Mouse (Mus musculus) gastrocnemius, postnatal 4 days (tissue): ENCODE results near the gene Calml4. TPM values are rescaled to one million over a fixed set of nuclear protein-coding genes. Genes with fewer than 3 reads are reported as not detected.
"Not testable (repeated sequence)": the region's sequence is repeated elsewhere in the genome, so short reads cannot be mapped to it uniquely, and the experiment has no call there.

Experiments used
- DNase-seq, 2 experiments: peaks; one replicate each; pipeline ENCODE4 v3.0.0; 2021 to 2022; ENCODE audit warnings: low spot score in 2 of 2, mixed read lengths in 2 of 2
- total RNA-seq, 2 experiments: library from RNA; stranded (reverse); gene quantifications; 2 replicates each; pipeline ENCODE4 v1.2.3; 2021

Calml4 gene
- total RNA-seq, 2 experiments from 2014 or later = 19.9 to 20.3 TPM

DNA sequence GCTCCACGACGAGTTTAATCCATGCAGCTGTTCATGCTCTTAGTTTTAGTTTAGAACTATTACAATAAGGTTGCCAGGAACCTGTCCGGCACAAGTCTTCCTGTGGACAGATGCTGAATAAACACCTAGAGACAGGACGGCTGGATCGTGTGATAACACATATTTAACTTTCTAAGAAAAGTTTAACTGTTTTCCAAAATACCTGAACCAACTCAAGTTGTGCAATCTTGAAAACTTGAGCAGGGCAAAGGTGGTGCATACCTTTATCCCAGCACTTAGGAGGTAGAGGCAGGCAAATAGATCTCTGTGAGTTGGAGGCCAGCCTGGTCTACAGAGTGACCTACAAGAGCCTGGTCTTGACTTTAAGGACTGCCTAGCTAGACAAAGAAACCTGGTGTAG lies 23.0 kb upstream of the Calml4 start:
- no peak for DNase-seq

DNA sequence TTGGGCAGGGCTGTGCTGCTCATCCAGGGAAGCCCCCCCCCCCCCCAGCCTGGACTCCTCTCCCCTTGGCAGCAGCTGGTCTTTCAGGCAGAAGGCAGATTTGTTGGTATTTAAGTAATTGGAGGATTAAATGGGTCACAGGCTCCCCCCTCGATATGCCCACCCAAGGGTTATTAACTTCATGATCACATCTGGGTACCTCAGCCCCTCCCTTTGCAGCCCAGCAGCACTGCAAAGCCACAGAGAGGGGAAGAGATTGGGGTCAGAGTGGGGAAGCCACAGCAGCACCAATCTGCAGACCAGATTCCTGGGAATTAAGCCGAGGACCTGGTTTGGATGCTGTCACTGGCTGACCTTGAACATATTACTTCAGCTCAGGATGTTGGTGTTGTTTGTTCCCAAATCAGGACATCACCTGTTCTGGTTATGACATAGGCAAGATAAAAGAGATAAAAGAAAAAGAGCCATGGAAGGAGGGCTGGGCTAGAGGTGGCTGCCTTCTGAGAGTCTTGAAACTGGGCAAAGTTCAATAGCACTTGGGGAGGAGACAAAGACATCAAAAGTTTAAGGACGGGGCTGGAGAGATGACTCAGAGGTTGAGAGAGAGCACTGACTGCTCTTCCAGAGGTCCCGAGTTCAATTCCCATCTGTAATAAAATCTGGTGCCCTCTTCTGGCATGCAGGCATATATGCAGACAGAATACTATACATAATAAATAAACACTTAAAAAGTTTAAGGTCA lies 22.0 kb upstream of the Calml4 start:
- DNase-seq = no peak

DNA sequence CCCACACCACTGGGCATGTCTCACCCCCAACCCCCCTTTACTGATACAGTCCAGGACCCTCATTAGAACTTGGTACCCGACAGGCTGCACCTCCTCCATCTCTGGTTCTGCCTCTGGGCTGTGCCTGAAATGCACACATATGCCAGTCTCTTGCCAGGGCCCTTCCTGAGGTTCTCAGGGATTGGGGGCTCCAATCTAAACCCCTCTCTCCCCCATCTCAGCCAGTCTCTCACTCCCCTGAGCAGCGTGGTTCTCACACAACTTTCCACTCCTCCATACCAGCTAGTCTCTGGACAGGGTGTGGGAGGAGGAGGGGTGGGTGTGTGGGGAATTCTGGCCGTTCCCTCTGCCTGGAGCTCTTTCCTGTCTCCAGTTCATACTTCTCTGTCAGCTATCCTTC lies 20.3 kb upstream of the Calml4 start:
- no peak for DNase-seq

DNA sequence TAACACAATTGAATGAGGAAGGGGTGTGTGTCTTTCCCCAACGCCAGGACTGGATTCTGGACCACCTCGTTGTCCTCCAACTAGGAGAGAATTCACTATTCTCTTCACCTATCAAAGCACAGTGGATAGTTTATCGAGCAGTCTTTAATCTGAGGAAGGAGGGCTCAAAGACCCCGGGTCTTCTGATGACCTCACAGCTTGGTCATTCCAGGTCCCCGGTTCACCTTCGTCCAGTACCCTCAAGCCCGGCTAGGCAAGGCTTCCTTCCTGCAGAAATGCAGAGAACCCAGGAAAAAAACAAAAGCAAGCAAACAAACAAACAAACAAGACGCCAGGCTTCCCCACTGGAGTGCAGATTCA lies 19.8 kb upstream of the Calml4 start:
- no peak for DNase-seq

DNA sequence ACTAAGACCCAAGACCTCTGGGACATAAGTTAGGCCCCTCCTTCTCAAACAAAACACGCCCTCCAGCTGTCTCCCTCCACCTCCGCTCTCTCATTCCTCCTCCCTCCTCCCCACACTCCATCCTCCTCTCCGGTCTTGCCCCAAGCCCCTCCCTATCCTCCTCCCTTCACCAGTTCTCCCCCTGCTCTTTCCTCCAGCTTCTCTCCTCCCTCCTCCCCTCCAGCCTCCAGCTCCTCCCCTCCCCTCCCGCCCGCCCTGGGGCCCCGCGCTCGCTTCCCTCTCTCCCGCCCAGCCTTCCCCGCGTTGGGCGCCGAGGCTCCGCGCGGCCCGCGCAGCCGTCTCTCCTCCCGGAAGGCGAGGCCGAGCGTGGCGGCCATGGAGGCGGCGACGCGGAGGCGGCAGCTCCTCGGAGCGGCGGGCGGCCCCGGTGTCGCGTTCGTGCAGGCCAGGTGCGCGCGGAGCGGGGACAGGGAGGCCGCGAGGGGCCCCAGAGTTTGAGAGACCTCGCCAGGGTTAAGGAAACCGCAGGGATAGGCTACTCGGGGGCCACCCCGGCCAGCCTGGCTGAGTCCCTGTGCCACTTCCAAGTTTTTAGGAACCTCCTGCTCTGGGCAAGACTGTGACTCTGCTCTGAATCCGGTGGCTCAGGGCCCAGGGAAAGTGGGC lies 19.2 kb upstream of the Calml4 start, which contains the start of gene Cln6:
Cln6 (plus strand) TSS at position 280 of the 666 bp plus-strand sequence.
- DNase-seq = peak; percentile 57 to 70

DNA sequence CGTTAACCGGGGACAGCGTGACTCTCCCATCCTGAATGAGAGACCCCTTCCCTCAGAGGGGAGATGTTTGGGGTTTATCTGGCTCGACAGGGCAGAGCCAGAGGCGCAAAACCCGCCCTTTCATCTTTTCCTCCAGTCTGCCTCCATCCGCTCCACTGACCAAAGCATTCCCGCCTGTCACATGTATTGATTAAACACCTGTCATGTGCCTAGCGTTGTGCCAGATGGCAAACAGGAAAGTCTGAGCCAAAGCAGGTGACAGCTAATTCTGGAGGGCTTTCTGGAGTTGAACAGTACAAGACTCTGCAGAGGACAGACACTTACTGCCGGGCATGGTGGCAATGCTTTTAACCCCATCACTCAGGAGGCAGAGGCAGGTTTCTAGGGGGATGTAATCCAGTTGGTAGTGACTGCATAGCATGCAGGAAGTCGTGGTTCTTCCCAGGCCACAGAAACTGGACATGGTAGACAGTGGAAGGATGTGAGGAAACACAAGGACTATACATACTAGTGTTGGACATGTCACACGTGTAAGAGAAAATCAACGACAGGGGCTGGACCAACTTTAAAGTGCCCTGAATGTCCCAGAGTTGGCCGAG lies 18.6 kb upstream of the Calml4 start:
- DNase-seq = no peak

DNA sequence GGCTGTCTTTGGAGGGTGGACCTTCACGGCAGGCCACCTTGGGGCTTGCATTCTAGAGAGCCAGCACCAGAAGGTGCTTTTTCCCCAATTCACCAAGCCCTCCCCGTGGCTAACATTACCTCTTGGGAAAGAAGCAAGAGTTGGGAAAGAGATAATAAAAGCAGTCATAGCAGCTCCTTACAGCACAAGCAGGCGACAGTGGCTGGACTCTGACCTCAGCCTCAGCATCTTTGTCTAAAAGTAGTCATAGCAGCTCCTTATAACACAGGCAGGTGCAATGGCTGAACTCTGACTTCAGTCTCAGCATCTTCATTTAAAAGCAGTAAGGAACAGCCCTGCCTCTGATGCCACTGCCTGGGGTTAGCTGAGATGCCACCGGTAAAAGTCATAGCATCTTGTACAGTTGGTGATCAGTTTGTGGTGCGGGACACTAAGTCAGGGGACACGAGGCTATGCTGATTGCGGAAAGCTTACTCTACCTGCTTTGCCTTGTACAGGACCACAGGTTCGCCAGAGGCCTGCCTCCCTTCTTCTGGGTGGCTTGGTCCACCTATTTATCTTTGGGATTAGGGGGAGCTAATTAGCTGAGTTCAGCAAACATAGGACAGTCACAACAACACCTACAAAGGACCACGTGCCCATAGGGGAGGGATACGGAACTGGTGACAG lies 14.4 kb upstream of the Calml4 start:
- DNase-seq = peak in 1 of 2 experiments; percentile 6

DNA sequence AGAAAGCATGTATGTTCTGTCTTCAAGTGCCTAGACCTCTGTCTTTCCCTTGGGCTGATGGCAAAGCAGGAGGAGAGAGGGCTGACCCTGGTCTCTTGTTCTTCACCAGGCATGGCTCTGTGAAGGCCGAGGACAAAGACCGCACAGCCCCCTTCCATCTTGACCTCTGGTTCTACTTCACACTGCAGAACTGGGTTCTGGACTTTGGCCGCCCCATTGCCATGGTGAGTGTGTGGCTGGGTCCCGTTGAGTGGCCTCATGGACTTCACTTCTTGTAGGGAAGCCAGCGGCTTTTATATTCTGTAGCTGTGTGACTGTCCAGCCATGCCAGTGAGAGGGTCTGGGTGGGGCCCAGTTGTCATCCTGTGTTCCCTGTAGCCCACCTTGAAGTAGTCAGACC lies 13.4 kb upstream of the Calml4 start:
- peak in 1 of 2 experiments; percentile 6 for DNase-seq

DNA sequence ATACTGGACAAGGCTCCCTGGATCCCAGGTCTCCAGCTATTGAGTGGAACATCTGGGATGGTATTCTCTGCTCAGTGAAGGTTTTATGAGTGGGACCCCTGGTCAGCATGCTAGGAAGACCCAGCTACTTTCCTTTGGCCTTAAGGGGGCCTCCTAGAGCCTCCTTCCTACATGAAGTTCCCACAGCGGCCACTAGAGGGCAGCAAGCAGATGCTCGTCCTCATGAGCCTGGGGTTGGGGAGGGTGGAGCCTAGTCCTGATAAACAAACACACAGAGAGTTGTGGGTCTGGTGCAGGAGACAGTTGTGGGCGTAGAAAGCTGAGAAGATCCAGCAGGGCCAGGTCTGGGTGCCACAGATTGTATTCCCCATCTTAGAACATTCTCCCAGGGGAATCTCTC lies 10.2 kb upstream of the Calml4 start:
- peak; percentile 79 to 84 for DNase-seq

DNA sequence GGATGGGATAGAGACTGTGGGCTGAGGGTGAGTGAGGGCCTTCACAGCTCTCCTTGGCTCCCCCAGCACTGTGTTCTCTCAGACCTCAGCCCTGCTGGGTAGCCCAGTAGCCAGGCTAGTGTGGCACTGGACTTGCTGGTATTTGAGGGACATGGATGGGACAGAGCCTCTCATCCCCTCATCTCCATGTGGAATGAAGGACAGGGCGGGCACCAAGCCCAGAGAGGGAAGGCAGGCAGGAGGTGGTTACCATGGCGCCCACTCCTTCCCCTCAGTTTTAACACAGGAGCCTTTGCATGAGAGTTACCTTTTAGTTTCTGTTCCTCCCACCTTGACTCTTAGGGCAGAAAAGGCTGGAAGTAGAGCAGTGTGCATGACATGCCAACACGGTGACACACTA lies 9.2 kb upstream of the Calml4 start:
- DNase-seq = peak in 1 of 2 experiments; percentile 6

DNA sequence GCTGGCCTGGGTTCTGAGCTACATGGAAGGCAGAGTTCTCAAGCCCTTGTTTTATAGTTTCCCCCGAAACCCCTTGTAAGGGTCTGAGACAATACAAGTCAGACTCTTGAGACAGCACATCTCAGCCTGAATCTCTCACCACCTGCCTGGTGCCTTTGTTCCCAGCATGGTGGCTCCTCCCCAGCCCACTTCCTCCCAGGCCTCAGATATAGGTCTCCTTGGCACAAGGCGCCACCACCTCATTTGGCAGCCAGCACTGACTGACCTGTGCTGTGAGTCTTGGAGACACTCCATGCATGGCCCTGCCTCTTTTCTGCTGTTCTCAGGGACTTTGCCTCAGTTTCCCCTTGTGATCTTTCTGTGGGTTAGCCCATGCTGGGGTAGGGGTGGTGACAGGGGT lies 6.3 kb upstream of the Calml4 start:
- no peak for DNase-seq

DNA sequence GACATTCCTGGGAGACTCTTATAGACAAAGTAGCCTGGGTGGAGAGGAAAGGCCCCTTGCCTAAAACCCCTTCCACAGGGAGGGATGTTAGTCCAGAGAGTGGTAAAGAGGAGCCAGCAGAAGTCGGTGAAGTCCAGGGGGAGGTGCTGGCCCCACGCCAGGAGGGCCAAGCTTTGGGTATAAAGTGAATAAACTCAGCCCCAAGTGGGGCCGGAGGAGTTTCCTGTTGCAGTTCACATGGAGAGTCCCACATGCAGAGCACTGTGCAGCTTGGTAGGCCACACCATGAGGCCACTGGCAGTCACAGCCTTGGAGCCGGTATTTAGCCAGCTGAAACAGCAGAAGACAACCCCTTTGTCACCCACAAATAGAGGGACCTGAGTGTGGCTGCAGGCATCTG lies 3.4 kb upstream of the Calml4 start:
- no peak for DNase-seq

DNA sequence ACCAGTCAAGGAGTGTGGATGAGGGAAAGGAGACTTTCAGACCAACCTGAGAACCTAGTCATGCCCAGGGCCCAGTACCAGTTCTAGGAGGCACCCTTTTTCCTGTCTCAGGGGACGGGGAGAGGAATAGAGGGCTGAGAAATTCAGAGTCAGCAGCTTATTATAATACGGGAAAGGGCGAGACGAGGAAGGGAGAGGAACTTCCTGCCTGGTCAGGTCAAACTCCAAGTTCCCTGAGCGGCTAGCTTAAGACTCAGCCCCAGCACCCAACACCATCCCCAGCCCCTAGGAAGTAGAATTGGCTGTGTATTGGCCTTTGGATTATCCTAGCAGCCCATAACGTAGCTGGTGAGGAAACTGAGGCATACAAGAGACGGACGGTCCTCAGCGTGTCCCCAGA lies 664 bp upstream of the Calml4 start:
- DNase-seq = no peak

DNA sequence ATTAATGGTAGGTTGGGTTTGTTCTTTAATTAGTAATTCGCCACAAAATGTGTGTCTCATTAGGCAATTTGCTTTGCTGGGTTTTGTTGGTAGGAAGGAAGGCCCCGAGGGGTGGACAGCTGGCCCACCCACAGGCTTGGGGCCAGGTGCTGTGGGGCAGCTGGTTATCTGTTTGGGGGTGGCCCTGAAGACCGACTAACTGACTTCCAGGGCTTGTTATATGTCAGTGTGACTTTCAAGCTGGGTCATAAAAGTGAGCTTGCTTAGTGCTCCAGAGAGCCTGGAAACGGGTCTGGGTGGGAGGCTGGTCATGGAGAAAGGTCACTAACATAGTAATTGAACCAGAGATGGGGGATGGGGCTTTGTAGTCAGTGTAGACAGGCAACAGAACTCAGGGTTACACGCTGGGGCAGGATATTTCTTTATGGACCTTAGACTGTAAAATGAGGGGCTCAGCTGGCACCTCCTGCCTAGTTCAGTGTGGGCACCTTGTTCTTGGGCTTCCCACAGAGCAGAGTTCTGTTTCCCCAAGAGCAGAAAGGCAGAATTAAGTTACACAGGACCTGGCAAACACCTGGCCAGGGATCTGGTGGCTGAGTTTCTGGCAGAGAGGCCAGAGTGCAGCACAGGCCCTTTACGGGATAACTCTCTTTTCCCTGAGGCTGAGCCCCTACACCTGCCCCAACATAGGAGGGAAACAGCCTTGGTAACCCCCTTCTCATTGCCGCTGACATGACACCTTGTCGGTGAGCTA lies 563 bp downstream of the Calml4 start:
- no peak for DNase-seq

DNA sequence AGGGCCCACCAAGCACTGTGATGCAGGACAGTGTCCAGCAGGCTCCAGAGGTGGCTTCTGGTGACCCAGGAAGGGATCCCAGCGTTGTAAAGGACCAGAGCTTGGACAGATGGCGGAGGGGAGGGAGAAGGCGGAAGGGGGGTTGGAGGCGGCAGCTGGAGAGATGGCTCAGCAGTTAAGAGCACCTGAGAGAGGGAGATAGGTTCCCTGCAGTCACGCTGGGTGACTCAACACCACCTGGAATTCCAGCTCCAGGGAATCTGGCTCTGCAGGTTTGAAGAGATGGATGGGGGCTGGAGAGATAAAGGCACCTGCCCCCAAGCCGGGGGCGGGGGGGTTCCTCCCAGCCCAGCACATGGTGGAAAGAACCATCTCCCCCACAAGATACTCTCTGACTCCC lies 2.2 kb downstream of the Calml4 start:
- not testable (repeated sequence) for DNase-seq

DNA sequence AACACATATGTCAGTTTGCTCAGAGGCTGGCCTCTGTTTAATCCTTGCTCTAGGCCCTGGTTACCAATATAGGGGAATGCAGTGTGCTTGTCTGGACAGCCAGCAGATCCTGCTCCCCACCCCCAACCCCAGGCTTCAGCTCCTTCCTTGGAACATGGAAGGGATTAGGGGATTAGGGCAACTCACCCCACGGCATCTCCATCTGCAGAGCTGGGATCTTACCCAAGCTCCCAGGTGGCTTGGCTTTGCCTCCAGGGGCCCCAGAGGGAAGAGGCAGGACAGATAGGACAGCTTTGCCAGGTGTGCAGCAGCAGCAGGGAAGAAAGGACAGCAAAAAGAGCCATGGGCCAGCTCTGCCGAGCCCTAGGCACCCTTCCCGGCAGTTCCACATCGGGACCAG lies 3.0 kb downstream of the Calml4 start:
- no peak for DNase-seq

DNA sequence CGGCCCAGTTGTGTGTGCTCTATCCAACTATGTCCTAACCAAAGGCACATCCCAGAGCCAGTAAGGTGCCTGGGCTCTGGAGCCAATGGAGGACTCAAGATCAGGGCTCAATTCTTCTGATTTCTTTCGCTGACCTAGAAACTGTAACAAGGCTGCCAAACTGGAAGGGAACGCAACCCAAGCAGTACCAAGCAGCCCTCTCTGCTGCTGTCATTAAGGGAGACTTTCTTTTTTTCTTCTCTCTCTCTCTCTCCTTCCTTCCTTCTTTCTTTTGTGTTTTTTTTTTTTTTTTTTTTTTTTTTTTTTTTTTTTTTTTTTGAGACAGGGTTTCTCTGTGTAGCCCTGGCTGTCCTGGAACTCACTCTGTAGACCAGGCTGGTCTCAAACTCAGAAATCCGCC lies 11.4 kb downstream of the Calml4 start:
- DNase-seq = not testable (repeated sequence)

DNA sequence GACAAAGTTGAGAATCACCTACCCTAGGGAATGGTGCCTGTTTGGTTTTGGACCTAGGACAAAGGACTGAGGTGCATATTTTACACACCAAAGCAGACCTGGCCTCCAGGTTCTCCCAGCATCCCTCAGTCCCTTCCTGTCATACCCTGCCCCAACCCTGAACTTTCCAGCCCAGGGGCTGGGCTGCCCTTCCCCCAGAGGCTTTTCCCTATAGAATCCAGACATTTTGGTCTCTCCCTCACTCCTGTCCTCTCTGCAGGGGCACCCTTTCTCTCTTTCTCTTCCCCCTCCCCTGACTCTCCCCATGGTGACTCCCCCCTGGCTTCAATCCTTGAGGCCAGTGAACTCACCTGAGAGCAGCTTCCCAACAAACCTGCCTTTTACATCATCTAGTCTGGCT lies 12.8 kb downstream of the Calml4 start:
- DNase-seq = no peak

DNA sequence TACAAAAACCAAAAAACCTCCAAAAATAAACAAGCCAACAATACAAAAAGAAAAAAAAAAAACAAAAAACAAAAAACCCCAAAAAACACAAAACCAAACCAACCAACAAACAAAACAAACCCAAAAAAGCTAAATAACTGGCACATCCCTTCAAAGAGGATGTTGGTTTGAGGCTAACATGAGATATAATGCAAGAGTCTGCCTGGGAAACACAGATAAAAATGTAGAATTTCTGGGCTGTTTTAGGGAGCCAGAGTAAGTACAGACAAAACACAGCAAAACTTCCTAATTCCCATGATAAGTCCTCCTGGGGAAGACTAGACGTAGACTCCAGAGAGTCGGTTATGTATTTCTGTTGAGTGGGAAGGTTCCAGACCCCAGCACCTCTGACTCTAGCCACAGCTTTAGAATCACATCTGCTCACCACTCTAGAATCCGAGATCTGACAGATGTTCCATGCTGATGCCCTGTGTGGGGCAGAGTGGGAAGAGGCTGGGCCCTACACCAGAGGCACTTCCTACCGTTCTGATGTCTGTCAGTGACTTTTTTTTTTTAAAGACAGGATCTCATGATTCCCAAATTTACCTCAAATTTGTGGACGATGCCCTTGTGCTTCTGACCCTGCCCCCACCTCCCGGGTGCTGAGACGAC lies 19.2 kb downstream of the Calml4 start:
- DNase-seq = no peak

DNA sequence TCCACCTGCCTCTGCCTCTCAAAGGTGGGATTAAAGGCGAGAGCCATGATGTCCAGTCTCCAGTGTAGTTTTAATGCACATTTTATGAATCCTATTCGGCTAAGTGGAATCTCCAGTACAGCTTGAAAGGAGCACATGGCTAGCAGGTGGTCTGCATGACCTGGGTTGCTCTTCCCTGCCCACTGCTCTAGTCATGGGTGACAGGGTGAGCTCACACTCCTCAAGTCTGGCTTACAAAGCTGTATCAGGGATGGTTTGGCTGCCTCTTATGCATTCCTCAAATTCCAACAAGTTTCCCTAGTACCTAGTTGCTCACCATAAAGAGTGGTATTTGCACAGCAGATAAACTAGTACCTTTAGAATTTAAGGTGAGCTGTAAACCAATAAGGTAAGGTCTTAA lies 19.9 kb downstream of the Calml4 start:
- DNase-seq = no peak

DNA sequence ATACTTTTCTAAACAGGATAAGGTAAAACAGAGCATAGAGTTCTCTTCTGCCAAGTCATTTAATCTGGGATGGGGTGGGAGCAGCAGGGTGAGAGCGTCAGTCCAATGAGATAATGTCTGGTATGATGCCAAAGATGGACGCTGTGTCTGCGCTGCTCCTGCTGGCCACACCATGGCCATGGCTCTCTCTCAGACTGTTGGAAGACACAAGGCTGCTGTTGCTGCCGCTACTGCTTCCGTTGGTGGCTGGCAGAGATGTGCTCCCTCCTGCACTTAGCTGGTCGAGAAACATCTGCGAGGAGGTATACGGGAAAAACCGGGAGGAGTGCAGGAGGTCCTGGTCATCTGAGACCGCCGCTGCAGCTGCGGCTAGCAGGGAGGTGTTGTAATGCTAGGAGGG lies 24.0 kb downstream of the Calml4 start:
- DNase-seq = peak in 1 of 2 experiments; percentile 48
